Mouse (Mus musculus) embryonic facial prominence, embryonic 13.5 days (tissue): ENCODE measurements at regions not wholly inside any gene's neighbourhood (a gene's known extent, or its start where the extent isn't known, plus 50 kb on each side); places are given as distances from the start of the nearest gene placed in this dataset.

Source experiments
- ATAC-seq: fragments of 200-750 bp; cut with Nextera tagmentation; 2 replicates; pipeline ENCODE4 v1.8.0; 2017; ENCODE audit warnings: low read depth; ENCODE audit not compliant: insufficient number of reproducible peaks, insufficient read depth, low FRiP score, low TSS enrichment
- H3K27ac ChIP-seq: fragments of 300-500 bp; sonication (generic); 2 replicates; pipeline ENCODE4 v1.5.1; 2015; ENCODE audit warnings: moderate library complexity, mild to moderate bottlenecking, inconsistent platforms
- H3K27me3 ChIP-seq: fragments of 300-500 bp; sonication (generic); 2 replicates; pipeline ENCODE4 v1.6.1; 2015; ENCODE audit warnings: mild to moderate bottlenecking, inconsistent platforms
- H3K36me3 ChIP-seq: fragments of 300-500 bp; sonication (generic); 2 replicates; pipeline ENCODE4 v1.6.1; 2015; ENCODE audit warnings: mild to moderate bottlenecking, inconsistent platforms
- H3K4me1 ChIP-seq: fragments of 300-500 bp; sonication (generic); 2 replicates; pipeline ENCODE4 v1.6.1; 2015; ENCODE audit warnings: inconsistent platforms
- H3K4me2 ChIP-seq: fragments of 300-500 bp; sonication (generic); 2 replicates; pipeline ENCODE4 v1.6.1; 2015; ENCODE audit warnings: moderate library complexity, mild to moderate bottlenecking, inconsistent platforms
- H3K4me3 ChIP-seq: fragments of 300-500 bp; sonication (generic); 2 replicates; pipeline ENCODE4 v1.5.1; 2015; ENCODE audit warnings: mild to moderate bottlenecking, inconsistent platforms
- H3K9ac ChIP-seq: fragments of 300-500 bp; sonication (generic); 2 replicates; pipeline ENCODE4 v1.6.1; 2015; ENCODE audit warnings: mild to moderate bottlenecking, inconsistent platforms
- H3K9me3 ChIP-seq: fragments of 300-500 bp; sonication (generic); 2 replicates; pipeline ENCODE4 v1.6.1; 2016; ENCODE audit warnings: inconsistent platforms
- WGBS: fragments of 180-500 bp; shearing (Covaris S2); methylation state at CpG from one replicate; pipeline ENCODE4 v1.1.7; 2015; ENCODE audit warnings: mixed read lengths; 5-methylcytosine and 5-hydroxymethylcytosine counted together

- H3K4me1 ChIP-seq = peaks cover 16% of the 10 kb centered on the region; the same call in 1 of the 2 replicates
- H3K4me2 ChIP-seq = no peak overlapping the region
- no peak for ATAC-seq
- H3K36me3 ChIP-seq = no peaks in the 10 kb centered on the region
- H3K27ac ChIP-seq = no peak overlapping the region
- 0 out of 2 replicates have a peak, but pooled peaks cover 4% of the 10 kb centered on the region for H3K27me3 ChIP-seq
- no peak overlapping the region for H3K4me3 ChIP-seq
- H3K9me3 ChIP-seq = no peaks in the 10 kb centered on the region
- 52% methylated on average over 5 of the region's 5 CpGs for WGBS
- no peak overlapping the region for H3K9ac ChIP-seq
Observed at GRCm38 (mm10) chr15:61161397-61161796, 238.6 kb upstream of the A1bg start.

GRCm38 (mm10) chr15:61160666-61161065 lies 237.9 kb upstream of the A1bg start:
- Histone ChIP-seq H3K9me3 (no peaks in the 10 kb centered on the region), H3K4me1 (peaks cover 16% of the 10 kb centered on the region; the same call in 1 of the 2 replicates), H3K27me3 (0 out of 2 replicates have a peak, but pooled peaks cover 4% of the 10 kb centered on the region), H3K4me2 (no peak overlapping the region), H3K9ac (no peak overlapping the region), H3K36me3 (no peaks in the 10 kb centered on the region), H3K4me3 (no peak overlapping the region), H3K27ac (no peak overlapping the region)
- no peak for ATAC-seq
- 72% methylated on average over 1 of the region's 1 CpGs for WGBS

GRCm38 (mm10) chr15:61159552-61159951 lies 236.7 kb upstream of the A1bg start:
- ATAC-seq = no peak
- Histone ChIP-seq H3K9me3 (no peaks in the 10 kb centered on the region), H3K4me1 (peaks cover 14% of the 10 kb centered on the region; the same call in 1 of the 2 replicates), H3K9ac (no peak overlapping the region), H3K36me3 (no peaks in the 10 kb centered on the region), H3K27me3 (0 out of 2 replicates have a peak, but pooled peaks cover 4% of the 10 kb centered on the region), H3K4me2 (no peak overlapping the region), H3K27ac (no peak overlapping the region), H3K4me3 (no peak overlapping the region)
- WGBS = 85% methylated on average over 5 of the region's 5 CpGs

- no peak for ATAC-seq
- H3K36me3 ChIP-seq = no peaks in the 10 kb centered on the region
- peak overlapping the region; percentile 74 for H3K4me2 ChIP-seq
- peaks cover 14% of the 10 kb centered on the region; the same call in 1 of the 2 replicates for H3K4me1 ChIP-seq
- WGBS = 3% methylated on average over 13 of the region's 13 CpGs
- H3K27me3 ChIP-seq = 0 out of 2 replicates have a peak, but pooled peaks cover 4% of the 10 kb centered on the region
- no peaks in the 10 kb centered on the region for H3K9me3 ChIP-seq
- peak overlapping the region; percentile 66 for H3K27ac ChIP-seq
- peak overlapping the region; percentile 45 for H3K4me3 ChIP-seq
- H3K9ac ChIP-seq = peak overlapping the region; percentile 54
Observed at GRCm38 (mm10) chr15:61158041-61158545, 235.3 kb upstream of the A1bg start.

GRCm38 (mm10) chr15:61157543-61157942 lies 234.7 kb upstream of the A1bg start:
- H3K9me3 ChIP-seq = no peaks in the 10 kb centered on the region
- peak overlapping the region; percentile 45 for H3K4me3 ChIP-seq
- no peak for ATAC-seq
- peak overlapping the region; percentile 74 for H3K4me2 ChIP-seq
- H3K4me1 ChIP-seq = peaks cover 14% of the 10 kb centered on the region; the same call in 1 of the 2 replicates
- H3K36me3 ChIP-seq = no peaks in the 10 kb centered on the region
- H3K27me3 ChIP-seq = 0 out of 2 replicates have a peak, but pooled peaks cover 4% of the 10 kb centered on the region
- peak overlapping the region; percentile 54; the same call in 1 of the 2 replicates for H3K9ac ChIP-seq
- 2% methylated on average over 13 of the region's 13 CpGs for WGBS
- no peak overlapping the region; the same call in 1 of the 2 replicates for H3K27ac ChIP-seq

- no peak for ATAC-seq
Observed at GRCm38 (mm10) chr15:61155530-61155929, 232.7 kb upstream of the A1bg start.

GRCm38 (mm10) chr15:61154166-61154565 lies 231.4 kb upstream of the A1bg start:
- no peak overlapping the region for H3K4me3 ChIP-seq
- no peak for ATAC-seq
- 0 out of 2 replicates have a peak, but pooled peaks cover 4% of the 10 kb centered on the region for H3K27me3 ChIP-seq
- H3K36me3 ChIP-seq = no peaks in the 10 kb centered on the region
- H3K9me3 ChIP-seq = no peaks in the 10 kb centered on the region
- no peak overlapping the region for H3K27ac ChIP-seq
- peaks cover 8% of the 10 kb centered on the region; the same call in 1 of the 2 replicates for H3K4me1 ChIP-seq
- no peak overlapping the region for H3K9ac ChIP-seq
- WGBS = 79% methylated on average over 12 of the region's 12 CpGs
- H3K4me2 ChIP-seq = no peak overlapping the region

More at GRCm38 (mm10) chr15:61155530-61155929, 232.7 kb upstream of the A1bg start:
- Histone ChIP-seq H3K36me3 (no peaks in the 10 kb centered on the region), H3K4me1 (peaks cover 8% of the 10 kb centered on the region; the same call in 1 of the 2 replicates), H3K4me2 (no peak overlapping the region), H3K9ac (no peak overlapping the region), H3K27me3 (0 out of 2 replicates have a peak, but pooled peaks cover 4% of the 10 kb centered on the region), H3K9me3 (no peaks in the 10 kb centered on the region), H3K4me3 (no peak overlapping the region), H3K27ac (no peak overlapping the region)
- WGBS = 41% methylated on average over 7 of the region's 7 CpGs

- H3K4me1 ChIP-seq = no peaks in the 10 kb centered on the region
- H3K36me3 ChIP-seq = no peaks in the 10 kb centered on the region
- H3K27me3 ChIP-seq = no peaks in the 10 kb centered on the region
- H3K9me3 ChIP-seq = no peaks in the 10 kb centered on the region
- 81% methylated on average over 3 of the region's 3 CpGs for WGBS
- H3K9ac ChIP-seq = no peak overlapping the region
- H3K4me3 ChIP-seq = no peak overlapping the region
- H3K27ac ChIP-seq = no peak overlapping the region
- no peak overlapping the region for H3K4me2 ChIP-seq
- no peak for ATAC-seq
Observed at GRCm38 (mm10) chr15:61142851-61143250, 220.0 kb upstream of the A1bg start.

GRCm38 (mm10) chr15:61139151-61139550 lies 216.3 kb upstream of the A1bg start:
- 61% methylated on average over 5 of the region's 5 CpGs for WGBS
- Histone ChIP-seq H3K9ac (no peak overlapping the region), H3K4me2 (no peak overlapping the region), H3K27ac (no peak overlapping the region), H3K4me1 (no peaks in the 10 kb centered on the region), H3K9me3 (no peaks in the 10 kb centered on the region), H3K36me3 (no peaks in the 10 kb centered on the region), H3K27me3 (no peaks in the 10 kb centered on the region), H3K4me3 (no peak overlapping the region)
- no peak for ATAC-seq

- no peak overlapping the region for H3K4me3 ChIP-seq
- no peaks in the 10 kb centered on the region for H3K27me3 ChIP-seq
- no peaks in the 10 kb centered on the region for H3K4me1 ChIP-seq
- no peaks in the 10 kb centered on the region for H3K9me3 ChIP-seq
- no peak overlapping the region for H3K4me2 ChIP-seq
- H3K36me3 ChIP-seq = no peaks in the 10 kb centered on the region
- H3K9ac ChIP-seq = no peak overlapping the region
- H3K27ac ChIP-seq = no peak overlapping the region
- ATAC-seq = no peak
- 78% methylated on average over 2 of the region's 2 CpGs for WGBS
Observed at GRCm38 (mm10) chr15:61136781-61137180, 214.0 kb upstream of the A1bg start.

GRCm38 (mm10) chr15:61133316-61133715 lies 210.5 kb upstream of the A1bg start:
- 72% methylated on average over 1 of the region's 1 CpGs for WGBS

GRCm38 (mm10) chr15:61127971-61128370 lies 205.2 kb upstream of the A1bg start:
- H3K27me3 ChIP-seq = no peaks in the 10 kb centered on the region
- no peaks in the 10 kb centered on the region for H3K9me3 ChIP-seq
- H3K27ac ChIP-seq = no peak overlapping the region
- no peak overlapping the region for H3K4me3 ChIP-seq
- no peak overlapping the region for H3K9ac ChIP-seq
- 54% methylated on average over 2 of the region's 2 CpGs for WGBS
- ATAC-seq = no peak
- H3K4me2 ChIP-seq = no peak overlapping the region
- H3K36me3 ChIP-seq = no peaks in the 10 kb centered on the region
- H3K4me1 ChIP-seq = 0 out of 2 replicates have a peak, but pooled peaks cover 3% of the 10 kb centered on the region

More at GRCm38 (mm10) chr15:61133316-61133715, 210.5 kb upstream of the A1bg start:
- Histone ChIP-seq H3K4me1 (no peaks in the 10 kb centered on the region), H3K4me3 (no peak overlapping the region), H3K27ac (no peak overlapping the region), H3K4me2 (no peak overlapping the region), H3K9me3 (no peaks in the 10 kb centered on the region), H3K36me3 (no peaks in the 10 kb centered on the region), H3K9ac (no peak overlapping the region), H3K27me3 (no peaks in the 10 kb centered on the region)
- ATAC-seq = no peak
